Mouse (Mus musculus) megakaryocyte progenitor cell, adult 5-6 weeks (primary cell): Measurements from ENCODE around the gene Mast1. TPM values are rescaled to one million over a fixed set of nuclear protein-coding genes. Genes with fewer than 3 reads are reported as not detected.

Experiments
- ATAC-seq: replicated peaks from 2 replicates; pipeline ENCODE4 v1.8.0; 2016; ENCODE audit warnings: mild to moderate bottlenecking, moderate TSS enrichment, inconsistent platforms; ENCODE audit not compliant: poor library complexity
- total RNA-seq, 2 experiments: library from RNA; stranded (forward) in 1 of 2; stranded (reverse) in 1 of 2; fragments of 157-497, 149-512 nt in 1 of 2; fragments of 200-1000 nt in 1 of 2; gene quantifications; 2 replicates each; pipeline versions ENCODE4 v1.2.3 to v1.2.4; 2015 to 2017

Mast1 gene
- total RNA-seq, 2 experiments from 2014 or later: not detected

- ATAC-seq: peak; percentile 80
Measured at GRCm38 (mm10) chr8:84944478-84945160, 7.5 kb upstream of the Mast1 start.

DNA sequence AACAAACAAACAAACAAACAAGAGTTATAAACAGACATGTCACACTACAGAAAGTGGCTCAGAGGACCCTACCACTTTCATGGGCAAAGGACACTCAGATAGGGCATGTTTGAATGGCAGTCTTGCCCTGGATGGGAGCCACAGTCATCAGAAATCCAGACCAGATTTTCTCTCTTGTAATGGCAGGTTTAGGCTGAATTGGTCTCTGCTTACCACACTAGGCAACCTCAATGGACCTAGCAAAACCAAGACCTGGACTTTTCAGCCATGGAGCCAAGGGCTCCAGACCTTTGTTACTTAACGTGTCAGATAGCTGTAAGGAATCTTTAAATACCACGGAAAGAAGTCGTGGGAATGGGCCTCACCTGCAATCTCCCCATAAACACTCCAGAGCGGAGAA lies 6.5 kb upstream of the Mast1 start:
- no peak for ATAC-seq

DNA sequence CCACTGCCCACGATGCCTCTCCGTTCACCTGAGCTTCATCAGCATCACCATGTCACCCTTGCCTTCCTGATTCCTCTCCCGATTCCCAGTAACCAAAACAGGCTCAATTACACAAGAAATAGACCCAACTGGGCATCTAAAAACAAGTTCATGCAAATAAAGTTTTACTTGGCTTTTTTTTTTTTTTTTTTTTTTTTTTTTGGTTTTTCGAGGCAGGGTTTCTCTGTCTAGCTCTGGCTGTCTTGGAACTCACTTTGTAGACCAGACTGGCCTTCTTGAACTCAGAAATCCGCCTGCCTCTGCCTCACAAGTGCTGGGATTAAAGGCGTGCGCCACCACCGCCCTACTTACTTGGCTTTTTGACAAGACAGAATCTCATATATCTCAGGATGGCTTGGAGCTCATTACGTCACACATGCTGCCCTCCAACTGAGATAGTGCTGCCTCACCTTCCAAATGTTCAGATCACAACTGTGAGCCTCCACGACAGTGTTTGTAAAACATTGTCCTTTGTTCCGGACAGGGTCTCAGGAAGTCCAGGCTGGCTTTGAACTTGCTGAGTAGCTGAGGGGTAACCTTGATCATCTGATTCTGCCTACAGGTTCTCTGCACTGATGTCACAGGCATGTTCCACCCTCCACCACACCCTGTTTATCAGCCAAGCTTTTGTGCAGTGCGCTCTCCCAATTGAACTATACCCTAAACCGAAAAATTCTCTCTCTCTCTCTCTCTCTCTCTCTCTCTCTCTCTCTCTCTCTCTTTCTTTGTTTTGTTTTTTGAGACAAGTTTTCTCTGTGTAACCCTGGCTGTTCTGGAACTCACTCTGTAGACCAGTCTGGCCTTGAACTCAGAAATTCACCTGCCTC lies 694 bp upstream of the Mast1 start:
- peak; percentile 50 for ATAC-seq

DNA sequence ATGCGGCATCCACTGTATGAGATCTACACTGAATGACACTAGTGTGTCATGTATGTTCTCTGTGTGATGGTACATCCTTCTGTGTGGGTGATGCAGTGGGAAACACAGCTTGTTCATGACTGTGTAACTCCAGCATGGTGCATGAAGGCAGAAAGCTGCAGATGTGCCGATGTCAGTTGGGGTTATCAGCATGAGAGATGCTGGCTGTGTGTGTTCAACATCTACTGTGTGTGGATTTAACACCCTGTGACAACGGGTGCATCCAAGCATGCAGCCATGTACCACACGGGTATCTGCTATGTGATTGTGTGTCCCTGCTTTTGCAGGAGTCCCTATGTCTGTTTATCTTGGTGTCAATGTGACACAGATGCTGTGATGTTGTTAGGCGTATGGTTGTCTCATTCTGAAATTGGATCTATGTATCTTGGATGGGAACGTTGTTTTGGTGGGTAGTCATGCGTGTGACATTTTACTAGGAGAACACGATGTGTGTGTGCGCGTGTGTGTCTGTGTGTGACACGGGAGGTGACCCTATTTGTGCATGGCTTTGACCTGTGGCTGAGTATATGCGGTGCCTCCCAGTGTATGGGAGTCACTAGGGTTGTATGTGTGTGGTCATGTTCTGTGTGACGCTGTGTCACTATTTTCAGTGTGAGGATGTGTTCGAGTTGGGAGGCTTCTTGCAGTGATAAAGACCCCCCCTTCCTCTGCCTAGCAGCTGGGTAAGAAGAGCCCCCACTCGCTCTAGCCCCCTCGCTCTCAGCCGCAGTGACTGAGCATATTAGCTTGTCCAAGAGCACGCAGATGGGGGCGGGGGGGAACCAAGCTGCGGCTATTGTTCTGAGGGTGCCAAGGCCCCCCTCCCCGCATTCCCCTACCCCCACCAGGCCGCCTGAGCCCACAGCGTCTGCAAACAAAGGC lies 858 bp downstream of the Mast1 start:
- 0 out of 2 replicates have a peak, but pooled peaks have one; percentile 2 for ATAC-seq

DNA sequence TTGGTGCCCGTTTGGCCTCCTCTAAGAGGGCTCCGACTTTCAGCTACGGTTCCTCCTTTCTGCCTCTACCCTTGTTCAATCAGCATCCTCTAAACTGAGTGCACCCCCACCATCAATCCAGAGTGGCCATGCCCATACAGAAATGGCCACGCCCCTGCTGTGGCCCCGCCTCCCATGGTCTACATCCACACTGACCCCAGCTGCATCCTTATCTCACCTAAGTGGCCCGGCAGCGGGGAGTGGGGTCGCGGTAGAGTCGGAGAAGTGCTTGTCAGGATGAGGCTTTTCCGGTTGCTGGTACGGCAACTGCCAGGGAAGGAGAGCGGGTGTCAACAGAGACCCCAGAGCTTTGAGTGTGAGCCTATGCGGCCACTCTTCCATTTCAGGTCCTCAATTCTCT lies 1.7 kb downstream of the Mast1 start:
- no peak for ATAC-seq

DNA sequence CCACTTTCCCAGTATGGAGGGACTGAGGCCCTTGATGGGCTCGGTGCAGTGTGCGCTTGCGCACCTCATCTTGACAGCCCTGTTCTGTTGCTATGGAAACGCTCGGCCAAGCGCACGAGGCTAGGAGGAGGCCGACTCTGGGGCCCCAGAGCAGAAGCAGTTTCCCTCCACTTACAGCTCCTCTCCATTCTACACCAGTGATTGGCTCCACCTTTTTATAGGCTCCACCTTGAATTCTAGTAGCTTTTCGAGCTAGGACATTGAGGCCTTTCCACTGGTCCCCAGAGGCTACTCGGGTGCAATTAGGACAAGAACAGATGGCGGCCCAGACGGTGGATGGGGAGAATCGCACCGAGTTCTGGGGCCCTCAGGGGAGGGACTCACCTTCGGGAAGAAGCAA lies 2.3 kb downstream of the Mast1 start:
- no peak for ATAC-seq

DNA sequence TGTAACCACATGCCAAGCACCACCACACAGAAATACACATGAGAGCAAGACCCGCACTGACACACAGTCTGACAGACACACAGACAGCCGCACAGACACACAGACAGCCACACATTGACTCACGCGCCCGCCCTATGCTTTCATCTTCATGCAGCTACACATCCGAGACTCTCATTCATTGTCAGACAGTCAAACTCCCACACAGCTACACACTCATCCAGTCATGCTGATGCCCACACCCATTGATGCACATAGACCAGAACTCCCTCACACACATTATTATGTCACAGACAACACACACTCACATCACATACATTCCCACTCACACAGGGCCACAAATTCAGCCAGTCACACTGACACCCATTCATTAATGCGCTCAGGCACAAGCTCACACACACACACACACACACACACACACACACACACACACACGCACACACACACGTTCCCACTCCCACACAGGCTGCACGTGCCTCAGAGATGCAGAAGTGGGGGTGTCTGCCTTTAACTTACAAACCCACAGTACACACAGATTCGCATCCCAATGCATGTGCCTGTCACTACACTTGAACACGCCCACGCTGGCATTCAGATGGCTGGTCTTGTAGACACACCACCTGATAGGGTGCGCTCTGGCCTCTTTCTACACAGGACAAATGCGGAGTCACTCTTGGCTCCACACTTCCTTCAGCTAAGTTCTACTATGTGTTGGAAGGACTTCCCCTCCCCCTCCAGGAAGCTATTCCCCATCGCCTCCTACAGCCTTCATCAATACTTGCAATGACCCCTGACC lies 3.2 kb downstream of the Mast1 start:
- ATAC-seq: no peak

DNA sequence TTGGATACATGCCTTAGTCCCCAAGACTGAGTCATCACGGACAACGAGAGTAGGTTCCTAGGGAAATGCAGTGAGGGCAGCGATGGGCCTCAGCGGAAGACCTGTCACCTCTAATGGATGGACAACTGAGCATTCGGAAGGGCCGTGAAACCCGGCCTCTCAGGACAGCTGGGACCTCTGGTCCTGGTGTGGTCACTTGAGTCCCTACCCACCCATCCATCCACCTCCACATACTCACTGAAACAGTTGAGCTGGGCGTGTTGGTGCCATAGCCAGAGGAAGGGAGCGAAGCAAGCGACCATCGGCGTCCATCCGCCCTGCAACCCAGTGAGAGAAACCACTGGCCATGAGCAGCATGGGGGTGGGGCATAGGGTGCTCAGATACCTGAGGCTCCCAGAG lies 6.6 kb downstream of the Mast1 start:
- no peak for ATAC-seq

GRCm38 (mm10) chr8:84928456-84929306 lies 8.5 kb downstream of the Mast1 start:
- ATAC-seq: peak; percentile 93

- no peak for ATAC-seq
Measured at GRCm38 (mm10) chr8:84927513-84927912, 9.6 kb downstream of the Mast1 start.

GRCm38 (mm10) chr8:84925557-84925956 lies 11.6 kb downstream of the Mast1 start:
- 0 out of 2 replicates have a peak, but pooled peaks have one; percentile 13 for ATAC-seq

- no peak for ATAC-seq
Measured at GRCm38 (mm10) chr8:84921596-84921995, 15.6 kb downstream of the Mast1 start.

- ATAC-seq: no peak
Measured at GRCm38 (mm10) chr8:84918646-84919045, 18.5 kb downstream of the Mast1 start.

DNA sequence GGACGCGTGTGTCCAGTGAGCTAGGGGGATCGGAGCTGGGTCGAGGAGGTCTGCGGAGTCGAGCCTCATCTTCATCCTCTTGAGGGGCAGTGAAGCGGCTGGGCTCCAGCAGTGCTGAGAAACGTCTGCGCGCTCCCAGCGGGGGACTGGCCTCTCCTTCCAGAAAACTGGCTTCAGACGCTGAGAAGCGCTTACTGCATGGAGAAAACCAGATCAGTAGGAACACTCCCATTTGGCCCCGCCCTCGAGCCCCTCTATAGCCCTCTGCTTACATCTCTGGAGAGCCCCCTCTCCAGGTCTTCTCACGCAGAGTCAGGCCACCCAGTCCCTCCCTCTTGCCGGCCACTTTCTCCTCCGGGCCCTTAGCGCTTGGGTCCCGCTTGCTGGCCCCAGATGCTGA lies 19.4 kb downstream of the Mast1 start:
- no peak for ATAC-seq

- ATAC-seq: no peak
Measured at GRCm38 (mm10) chr8:84915269-84915668, 21.9 kb downstream of the Mast1 start.

GRCm38 (mm10) chr8:84913960-84914359 lies 23.2 kb downstream of the Mast1 start:
- ATAC-seq: peak; percentile 54

DNA sequence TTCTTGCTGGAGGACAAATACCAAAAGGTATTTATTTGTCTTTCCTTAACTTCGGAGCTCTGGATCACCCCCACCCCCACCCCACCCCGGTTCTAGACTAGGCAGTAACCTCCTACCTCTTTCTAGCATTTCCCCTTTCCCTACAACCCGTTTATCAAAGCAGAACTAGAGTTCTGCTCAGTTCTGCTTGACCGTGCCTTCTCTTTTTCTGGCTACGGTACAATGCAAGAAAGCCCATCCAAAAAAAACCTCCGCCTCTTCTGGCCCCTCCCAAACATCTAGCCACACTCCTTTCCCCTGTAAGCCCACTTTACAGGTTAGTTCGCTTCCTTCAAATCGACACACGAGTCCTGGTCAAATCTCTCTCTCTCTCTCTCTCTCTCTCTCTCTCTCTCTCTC lies 23.7 kb downstream of the Mast1 start:
- ATAC-seq: no peak

DNA sequence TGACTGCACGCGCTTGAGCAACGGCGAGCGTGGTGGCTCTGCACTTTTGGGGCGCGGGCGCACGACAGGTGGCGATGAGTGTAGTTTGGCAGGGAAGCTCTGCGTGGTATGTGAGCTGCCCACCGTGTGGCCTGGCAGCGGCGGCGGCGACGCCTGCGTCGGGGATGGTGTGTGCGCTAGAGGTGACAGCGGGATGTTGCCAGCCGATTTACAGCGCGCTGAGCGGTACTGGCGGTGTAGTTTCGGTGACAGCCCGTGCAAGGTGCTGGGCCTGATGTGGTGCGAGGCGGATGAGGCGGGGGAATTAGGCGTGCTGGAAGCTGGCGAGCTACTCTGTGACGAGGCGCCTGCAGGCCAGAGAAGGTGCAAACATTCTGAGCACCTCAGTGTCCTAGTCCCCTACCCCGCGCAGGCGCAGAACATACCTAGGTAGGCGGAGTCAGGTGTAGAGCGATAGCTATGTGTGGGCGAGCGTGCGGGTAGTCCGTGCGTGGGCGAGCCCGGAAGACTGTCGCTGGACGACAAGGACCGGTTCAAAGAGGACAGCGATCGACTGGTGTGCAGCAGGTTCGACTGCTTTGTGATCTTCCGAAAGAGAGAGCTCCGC lies 24.2 kb downstream of the Mast1 start:
- peak; percentile 47 for ATAC-seq

- ATAC-seq: no peak
Measured at GRCm38 (mm10) chr8:84912391-84912790, 24.8 kb downstream of the Mast1 start.
